Mouse (Mus musculus): ENCODE measurements at regions not wholly inside any gene's neighbourhood (a gene's known extent, or its start where the extent isn't known, plus 50 kb on each side); places are given as distances from the start of the nearest gene placed in this dataset.

GRCm38 (mm10) chr12:32486246-32486645, 107.7 kb downstream of the Ccdc71l start:
- no peak for TF ChIP-seq CTCF (IDR thresholded peaks at IDR 0.05; ENCODE audit: control insufficient read depth, insufficient read depth, insufficient replicate concordance, low read depth, low read length)
- no peak for TF ChIP-seq POLR2A (IDR thresholded peaks at IDR 0.05; ENCODE audit: control insufficient read depth, low read depth, low read length)
